10 mouse cellular contexts compared by ENCODE assay signal in the genomic region with DNA sequence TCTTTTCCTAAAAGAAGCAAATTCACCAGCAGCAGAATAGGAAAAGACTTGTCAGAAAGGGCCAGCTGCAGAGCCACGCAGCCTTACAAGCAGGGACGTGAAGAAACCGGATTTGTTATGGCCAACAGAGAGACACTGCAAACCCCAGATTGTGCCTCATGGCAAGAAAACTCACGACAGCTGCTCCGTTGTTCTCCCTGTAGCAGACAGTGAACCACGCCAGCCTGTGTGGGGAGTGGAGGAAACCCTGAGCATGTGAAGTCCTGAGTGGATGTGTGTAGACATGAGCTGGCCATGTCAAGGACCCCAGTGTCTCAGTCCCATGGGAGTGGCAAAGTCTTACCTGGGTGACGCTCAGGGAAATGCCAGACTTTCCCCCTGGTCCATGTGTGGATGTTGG. TPM values are rescaled to one million over a fixed set of nuclear protein-coding genes. Genes with fewer than 3 reads are reported as not detected.
A peak's percentile ranks its signal among the peaks of the same experiment; 100 is the strongest.
DNase-seq lines count a peak whose midpoint lies in the region; ATAC-seq lines count a peak whose summit lies in the region.
"Had no signal": no experiment of that assay in that cellular context is flagged by ENCODE, and none has a peak within 500 bp of the region (broad histone marks: within the 10 kb centered on the region; RNA-seq: fewer than 3 reads in every experiment).

No protein-coding gene starts in this region.

- H3K4me2 ChIP-seq in forebrain, embryonic 11.5 days (ENCODE audit: low read depth, low read length, severe bottlenecking) = no peak overlapping the region
- H3K4me2 ChIP-seq in embryonic facial prominence, embryonic 15.5 days (replicated peaks) = no peak overlapping the region
- H3K4me2 ChIP-seq in midbrain, embryonic 16.5 days (ENCODE audit: low read length) = no peak overlapping the region

- ATAC-seq in forebrain, embryonic 11.5 days (replicated peaks; ENCODE audit: low FRiP score) = no peak
- ATAC-seq in embryonic facial prominence, embryonic 15.5 days (ENCODE audit: insufficient number of reproducible peaks, low FRiP score, low TSS enrichment, low read depth) = 0 out of 2 replicates have a peak, but pooled peaks have one; percentile 74
- ATAC-seq in midbrain, embryonic 16.5 days = no peak
- no peak for ATAC-seq in CD4-positive, CD25-positive, alpha-beta regulatory T cell, adult 4 months

- H3K9me3 ChIP-seq in forebrain, embryonic 10.5 days = no peaks in the 10 kb centered on the region
- H3K9me3 ChIP-seq in forebrain, embryonic 11.5 days (ENCODE audit: control insufficient read depth, low read length) = no peaks in the 10 kb centered on the region
- no peaks in the 10 kb centered on the region for H3K9me3 ChIP-seq in embryonic facial prominence, embryonic 15.5 days (replicated peaks)
- H3K9me3 ChIP-seq in midbrain, embryonic 16.5 days (replicated peaks; ENCODE audit: control insufficient read depth, low read length, poor library complexity, severe bottlenecking) = no peaks in the 10 kb centered on the region

- H3K27ac ChIP-seq in forebrain, embryonic 10.5 days = peak overlapping the region; percentile 62
- no peak overlapping the region for H3K27ac ChIP-seq in forebrain, embryonic 11.5 days (ENCODE audit: low read depth, low read length)
- peak overlapping the region; percentile 48 for H3K27ac ChIP-seq in embryonic facial prominence, embryonic 15.5 days (replicated peaks)
- H3K27ac ChIP-seq in midbrain, embryonic 16.5 days (ENCODE audit: low read length) = peak overlapping the region; percentile 70
- H3K27ac ChIP-seq: macrophage had no signal

- H3K4me3 ChIP-seq in forebrain, embryonic 10.5 days = no peak overlapping the region
- H3K4me3 ChIP-seq in forebrain, embryonic 11.5 days (ENCODE audit: low read depth, low read length) = no peak overlapping the region
- no peak overlapping the region for H3K4me3 ChIP-seq in embryonic facial prominence, embryonic 15.5 days (replicated peaks)
- no peak overlapping the region for H3K4me3 ChIP-seq in midbrain, embryonic 16.5 days (ENCODE audit: low read depth, low read length)
- H3K4me3 ChIP-seq: erythroblast, embryonic 14.5 days had no signal

- peaks cover 38% of the 10 kb centered on the region for H3K4me1 ChIP-seq in forebrain, embryonic 10.5 days
- H3K4me1 ChIP-seq in forebrain, embryonic 11.5 days (replicated peaks; ENCODE audit: control insufficient read depth, insufficient read depth, low read length) = peaks cover 12% of the 10 kb centered on the region
- H3K4me1 ChIP-seq in embryonic facial prominence, embryonic 15.5 days = peaks cover 32% of the 10 kb centered on the region
- H3K4me1 ChIP-seq in midbrain, embryonic 16.5 days (ENCODE audit: control insufficient read depth, insufficient read depth, low read length) = peaks cover 26% of the 10 kb centered on the region

- H3K9ac ChIP-seq in forebrain, embryonic 11.5 days (ENCODE audit: low read length) = no peak overlapping the region
- H3K9ac ChIP-seq in embryonic facial prominence, embryonic 15.5 days = no peak overlapping the region
- 0 out of 2 replicates have a peak overlapping the region, but pooled peaks have one; percentile 28 for H3K9ac ChIP-seq in midbrain, embryonic 16.5 days (ENCODE audit: low read depth, low read length)

- H3K36me3 ChIP-seq in forebrain, embryonic 10.5 days (replicated peaks) = no peaks in the 10 kb centered on the region
- no peaks in the 10 kb centered on the region for H3K36me3 ChIP-seq in forebrain, embryonic 11.5 days (ENCODE audit: control insufficient read depth, insufficient read depth, low read length)
- no peaks in the 10 kb centered on the region for H3K36me3 ChIP-seq in embryonic facial prominence, embryonic 15.5 days
- no peaks in the 10 kb centered on the region for H3K36me3 ChIP-seq in midbrain, embryonic 16.5 days (ENCODE audit: control insufficient read depth, insufficient read depth, low read length)

- no peak for DNase-seq in forebrain, embryonic 10.5 days (ENCODE audit: extremely low spot score, low spot score)
- no peak for DNase-seq in forebrain, embryonic 11.5 days (ENCODE audit: low spot score)
- peak; percentile 77 to 86 for DNase-seq in layer of hippocampus, adult 8-10 months (ENCODE audit: low spot score in 2 of 2)
- no peak for DNase-seq in spleen, adult 18-20 months
- no peak for DNase-seq in kidney, postnatal 36 days

- no peaks in the 10 kb centered on the region; the same call in 1 of the 2 replicates for H3K27me3 ChIP-seq in forebrain, embryonic 10.5 days (ENCODE audit: poor library complexity, severe bottlenecking)
- H3K27me3 ChIP-seq in forebrain, embryonic 11.5 days (ENCODE audit: control insufficient read depth, insufficient read depth, low read length) = no peaks in the 10 kb centered on the region
- peaks cover 6% of the 10 kb centered on the region; the same call in 1 of the 2 replicates for H3K27me3 ChIP-seq in embryonic facial prominence, embryonic 15.5 days
- H3K27me3 ChIP-seq in midbrain, embryonic 16.5 days (ENCODE audit: control insufficient read depth, insufficient read depth, low read depth, low read length) = no peaks in the 10 kb centered on the region

- 87% methylated on average over 7 of the region's 7 CpGs for WGBS in forebrain, embryonic 10.5 days
- 76% methylated on average over 7 of the region's 7 CpGs for WGBS in forebrain, embryonic 11.5 days
- WGBS in embryonic facial prominence, embryonic 15.5 days = 21% methylated on average over 7 of the region's 7 CpGs
- WGBS in midbrain, embryonic 16.5 days = 33% methylated on average over 7 of the region's 7 CpGs

RNA-seq across cellular contexts. Expression of a gene that starts 6.3 kb away (rescaled TPM):
- 137 and 151 TPM in 2 replicates for polyA plus RNA-seq in forebrain, embryonic 10.5 days (2016; fragmentation: Nextera tagmentation; extraction: Ambion mirVana)
- polyA plus RNA-seq in forebrain, embryonic 11.5 days (2014; fragmentation: Nextera tagmentation; extraction: Ambion mirVana) = 232 and 287 TPM in 2 replicates
- polyA plus RNA-seq in embryonic facial prominence, embryonic 15.5 days (2015; fragmentation: Nextera tagmentation; extraction: Ambion mirVana) = 55.4 and 56.9 TPM in 2 replicates
- 100 to 1,000 TPM; 198 to 220 (median 215) TPM for total RNA-seq in layer of hippocampus, adult 8-10 months (2022)
- 1,230 and 1,315 TPM in 2 replicates for polyA plus RNA-seq in midbrain, embryonic 16.5 days (2015; fragmentation: Nextera tagmentation; extraction: Ambion mirVana)
- under 1 TPM; 0.59 to 0.72 TPM for polyA plus RNA-seq in CD4-positive, CD25-positive, alpha-beta regulatory T cell, adult 4 months (2017; shearing (Covaris generic))

RNA-seq across cellular contexts. Expression of a gene that starts 26.2 kb away (rescaled TPM):
- 129 and 133 TPM in 2 replicates for polyA plus RNA-seq in forebrain, embryonic 10.5 days (2016; fragmentation: Nextera tagmentation; extraction: Ambion mirVana)
- 114 and 123 TPM in 2 replicates for polyA plus RNA-seq in forebrain, embryonic 11.5 days (2014; fragmentation: Nextera tagmentation; extraction: Ambion mirVana)
- polyA plus RNA-seq in embryonic facial prominence, embryonic 15.5 days (2015; fragmentation: Nextera tagmentation; extraction: Ambion mirVana) = 72.6 and 76.4 TPM in 2 replicates
- total RNA-seq in layer of hippocampus, adult 8-10 months (2022) = 10 to 100 TPM; 14.6 to 35.2 (median 23.7) TPM
- 71.6 and 74.6 TPM in 2 replicates for polyA plus RNA-seq in midbrain, embryonic 16.5 days (2015; fragmentation: Nextera tagmentation; extraction: Ambion mirVana)
- 10 to 100 TPM; 36.0 to 41.4 TPM for polyA plus RNA-seq in CD4-positive, CD25-positive, alpha-beta regulatory T cell, adult 4 months (2017; shearing (Covaris generic))

RNA-seq across cellular contexts. Expression of a gene that starts 58.8 kb away (rescaled TPM):
- 79.2 and 98.2 TPM in 2 replicates for polyA plus RNA-seq in forebrain, embryonic 10.5 days (2016; fragmentation: Nextera tagmentation; extraction: Ambion mirVana)
- polyA plus RNA-seq in forebrain, embryonic 11.5 days (2014; fragmentation: Nextera tagmentation; extraction: Ambion mirVana) = 185 and 229 TPM in 2 replicates
- polyA plus RNA-seq in embryonic facial prominence, embryonic 15.5 days (2015; fragmentation: Nextera tagmentation; extraction: Ambion mirVana) = 208 and 211 TPM in 2 replicates
- 100 to 1,000 TPM; 852 to 915 (median 907) TPM for total RNA-seq in layer of hippocampus, adult 8-10 months (2022)
- polyA plus RNA-seq in midbrain, embryonic 16.5 days (2015; fragmentation: Nextera tagmentation; extraction: Ambion mirVana) = 3,297 and 3,828 TPM in 2 replicates
- 10 to 100 TPM; 17.8 to 20.1 TPM for polyA plus RNA-seq in CD4-positive, CD25-positive, alpha-beta regulatory T cell, adult 4 months (2017; shearing (Covaris generic))

Comparison
In these comparisons a context has a peak if more than half of its experiments do, and no peak if none do; other contexts are left out.
1. DNase-seq: peak in layer of hippocampus, adult 8-10 months (2 of 2); none in forebrain, embryonic 10.5 days (single experiment), forebrain, embryonic 11.5 days (single experiment), spleen, adult 18-20 months (0 of 2) and kidney, postnatal 36 days (0 of 2).
2. RNA of a gene that starts 6.3 kb away (polyA plus RNA-seq): 1,230 to 1,315 TPM in midbrain, embryonic 16.5 days, 232 to 287 TPM in forebrain, embryonic 11.5 days, 137 to 151 TPM in forebrain, embryonic 10.5 days and 55.4 to 56.9 TPM in embryonic facial prominence, embryonic 15.5 days; 0.59 to 0.72 TPM in CD4-positive, CD25-positive, alpha-beta regulatory T cell, adult 4 months; every median in the first group is over 10 times any median in the second.
3. RNA of a gene that starts 58.8 kb away (polyA plus RNA-seq): 3,297 to 3,828 TPM in midbrain, embryonic 16.5 days; 208 to 211 TPM in embryonic facial prominence, embryonic 15.5 days, 185 to 229 TPM in forebrain, embryonic 11.5 days, 79.2 to 98.2 TPM in forebrain, embryonic 10.5 days and 17.8 to 20.1 TPM in CD4-positive, CD25-positive, alpha-beta regulatory T cell, adult 4 months; every median in the first group is over 10 times any median in the second.